Mouse (Mus musculus) neural tube, embryonic 13.5 days (tissue): ENCODE data around the gene Tbc1d1. TPM values are rescaled to one million over a fixed set of nuclear protein-coding genes. Genes with fewer than 3 reads are reported as not detected.

Experiments
- ATAC-seq: fragments of 200-750 bp; cut with Nextera tagmentation; 2 replicates; pipeline ENCODE4 v1.8.0; 2017; ENCODE audit warnings: low read depth, mild to moderate bottlenecking, moderate TSS enrichment, moderate library complexity
- H3K27ac ChIP-seq: fragments of 300-500 bp; sonication (generic); replicated peaks from 2 replicates; pipeline ENCODE4 v1.5.1; 2015; ENCODE audit warnings: moderate library complexity, mild to moderate bottlenecking, inconsistent platforms
- H3K27me3 ChIP-seq: fragments of 300-500 bp; sonication (generic); 2 replicates; pipeline ENCODE4 v1.6.1; 2015; ENCODE audit warnings: mild to moderate bottlenecking, inconsistent platforms
- H3K36me3 ChIP-seq: fragments of 300-500 bp; sonication (generic); 2 replicates; pipeline ENCODE4 v1.6.1; 2015; ENCODE audit warnings: mild to moderate bottlenecking, inconsistent platforms
- H3K4me1 ChIP-seq: fragments of 300-500 bp; sonication (generic); replicated peaks from 2 replicates; pipeline ENCODE4 v1.6.1; 2015; ENCODE audit warnings: inconsistent platforms
- H3K4me2 ChIP-seq: fragments of 300-500 bp; sonication (generic); 2 replicates; pipeline ENCODE4 v1.6.1; 2015; ENCODE audit warnings: inconsistent platforms, mild to moderate bottlenecking, moderate library complexity
- H3K4me3 ChIP-seq: fragments of 300-500 bp; sonication (generic); 2 replicates; pipeline ENCODE4 v1.5.1; 2015; ENCODE audit warnings: mild to moderate bottlenecking, inconsistent platforms
- H3K9ac ChIP-seq: fragments of 300-500 bp; sonication (generic); 2 replicates; pipeline ENCODE4 v1.6.1; 2015; ENCODE audit warnings: moderate library complexity, mild to moderate bottlenecking, inconsistent platforms
- H3K9me3 ChIP-seq: fragments of 300-500 bp; sonication (generic); 2 replicates; pipeline ENCODE4 v1.6.1; 2016; ENCODE audit warnings: inconsistent platforms
- WGBS: fragments of 180-500 bp; shearing (Covaris S2); methylation state at CpG from one replicate; pipeline ENCODE4 v1.1.7; 2015; 5-methylcytosine and 5-hydroxymethylcytosine counted together
- polyA plus RNA-seq: library from polyadenylated mRNA; unstranded; fragments of >200 nt; fragmentation: Nextera tagmentation; extraction: Ambion mirVana; gene quantifications from 2 replicates; pipeline ENCODE4 v1.2.1, GENCODE M21; 2015

Gene Tbc1d1
- 14.9 and 16.7 TPM in 2 replicates for polyA plus RNA-seq

DNA sequence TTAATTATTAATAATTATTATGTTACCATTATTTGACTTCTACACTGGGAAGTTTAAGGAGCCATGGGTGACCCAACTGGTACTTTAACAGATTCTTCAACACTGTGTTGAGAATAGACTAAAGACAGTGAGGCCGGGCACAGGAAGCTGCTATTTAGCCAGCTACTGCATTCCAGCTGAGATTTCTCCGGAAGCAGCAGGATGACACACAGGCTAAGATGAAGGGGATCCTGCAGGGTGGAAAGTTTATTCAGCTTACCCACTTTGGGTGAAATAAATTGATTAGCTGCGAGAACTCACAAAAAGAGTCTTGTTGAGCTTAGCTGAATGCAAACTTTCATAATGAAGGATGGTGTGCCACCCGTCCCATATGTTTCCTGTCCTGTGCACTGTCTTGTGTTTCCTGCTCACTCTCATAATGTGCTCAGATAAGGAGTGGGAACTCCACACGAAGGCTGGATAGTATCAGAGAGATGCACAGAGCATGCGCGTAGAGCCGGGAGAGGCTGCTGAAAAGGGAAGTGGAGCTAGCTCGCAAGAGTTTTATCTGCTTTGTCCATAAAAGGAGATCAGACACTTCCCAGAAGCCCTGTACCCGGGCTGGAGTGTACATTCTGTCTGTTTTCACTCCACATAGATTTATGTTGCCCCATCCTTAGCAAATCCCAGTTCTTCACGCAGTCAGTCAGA is at the start of gene Tbc1d1:
Tbc1d1 (plus strand) TSS at position 445 of the 690 bp plus-strand sequence.
- no peaks in the 10 kb centered on the region for H3K9me3 ChIP-seq
- no peaks in the 10 kb centered on the region for H3K36me3 ChIP-seq
- 0 out of 2 replicates have a peak within 1 kb of the TSS, but pooled peaks have one; percentile 28 for H3K27ac ChIP-seq
- ATAC-seq = no peak
- WGBS = 60% methylated on average over 11 of the region's 11 CpGs
- no peak within 1 kb of the TSS for H3K9ac ChIP-seq
- H3K4me2 ChIP-seq = peak within 1 kb of the TSS; percentile 28
- H3K27me3 ChIP-seq = peaks cover 36% of the 10 kb centered on the region
- H3K4me1 ChIP-seq = peaks cover 25% of the 10 kb centered on the region
- H3K4me3 ChIP-seq = no peak within 1 kb of the TSS

- ATAC-seq = no peak
- no peak overlapping the region for H3K4me3 ChIP-seq
- no peaks in the 10 kb centered on the region for H3K27me3 ChIP-seq
- H3K4me2 ChIP-seq = no peak overlapping the region
- H3K9ac ChIP-seq = no peak overlapping the region
- H3K36me3 ChIP-seq = peaks cover 85% of the 10 kb centered on the region
- H3K4me1 ChIP-seq = no peaks in the 10 kb centered on the region
- H3K27ac ChIP-seq = no peak overlapping the region
- no peaks in the 10 kb centered on the region for H3K9me3 ChIP-seq
- WGBS = 88% methylated on average over 11 of the region's 11 CpGs
Measured at GRCm38 (mm10) chr5:64107596-64108289, 48.4 kb upstream of the Tbc1d1 start.

GRCm38 (mm10) chr5:64109217-64109616 is 46.9 kb upstream of the Tbc1d1 start:
- Histone ChIP-seq H3K9me3 (no peaks in the 10 kb centered on the region), H3K27ac (no peak overlapping the region), H3K36me3 (peaks cover 88% of the 10 kb centered on the region), H3K9ac (no peak overlapping the region), H3K4me2 (no peak overlapping the region), H3K27me3 (no peaks in the 10 kb centered on the region), H3K4me1 (no peaks in the 10 kb centered on the region), H3K4me3 (no peak overlapping the region)
- no peak for ATAC-seq
- WGBS = 68% methylated on average over 3 of the region's 3 CpGs

GRCm38 (mm10) chr5:64112360-64112759 is 43.7 kb upstream of the Tbc1d1 start:
- Histone ChIP-seq H3K4me3 (no peak overlapping the region), H3K4me1 (no peaks in the 10 kb centered on the region), H3K9ac (no peak overlapping the region), H3K27ac (no peak overlapping the region), H3K9me3 (peaks cover 16% of the 10 kb centered on the region; the same call in 1 of the 2 replicates), H3K36me3 (peaks cover 93% of the 10 kb centered on the region), H3K27me3 (no peaks in the 10 kb centered on the region), H3K4me2 (no peak overlapping the region)
- WGBS = 87% methylated on average over 3 of the region's 3 CpGs
- ATAC-seq = no peak

DNA sequence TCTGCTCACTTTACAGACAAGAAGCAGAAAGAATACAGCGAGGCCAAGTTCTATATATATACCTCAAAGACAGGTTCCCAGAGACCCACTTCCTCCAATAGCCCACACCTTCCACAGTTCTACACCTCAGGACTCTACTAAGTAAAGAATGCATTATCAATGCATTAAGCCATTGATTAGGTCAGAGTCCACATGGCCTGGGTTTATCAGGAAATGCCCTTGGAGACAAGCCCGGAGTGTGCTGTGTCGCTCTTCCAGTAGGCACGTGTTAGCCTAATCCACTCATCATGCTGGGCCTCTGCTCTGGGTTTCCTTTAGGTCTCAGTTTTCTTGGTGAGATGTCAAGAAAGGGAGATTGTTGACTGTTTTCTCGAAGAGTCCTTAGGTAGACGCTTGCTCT is 41.9 kb upstream of the Tbc1d1 start:
- H3K27me3 ChIP-seq = no peaks in the 10 kb centered on the region
- 96% methylated on average over 6 of the region's 6 CpGs for WGBS
- H3K27ac ChIP-seq = no peak overlapping the region
- no peak overlapping the region for H3K4me2 ChIP-seq
- peaks cover 79% of the 10 kb centered on the region for H3K36me3 ChIP-seq
- no peak overlapping the region for H3K9ac ChIP-seq
- ATAC-seq = no peak
- peaks cover 16% of the 10 kb centered on the region; the same call in 1 of the 2 replicates for H3K9me3 ChIP-seq
- no peaks in the 10 kb centered on the region for H3K4me1 ChIP-seq
- no peak overlapping the region for H3K4me3 ChIP-seq

- ATAC-seq = no peak
- Histone ChIP-seq H3K27me3 (no peaks in the 10 kb centered on the region), H3K4me3 (no peak overlapping the region), H3K4me1 (no peaks in the 10 kb centered on the region), H3K27ac (no peak overlapping the region), H3K9ac (no peak overlapping the region), H3K9me3 (peaks cover 16% of the 10 kb centered on the region; the same call in 1 of the 2 replicates), H3K36me3 (peaks cover 52% of the 10 kb centered on the region), H3K4me2 (no peak overlapping the region)
- 48% methylated on average over 1 of the region's 1 CpGs for WGBS
Measured at GRCm38 (mm10) chr5:64117191-64117590, 38.9 kb upstream of the Tbc1d1 start.

DNA sequence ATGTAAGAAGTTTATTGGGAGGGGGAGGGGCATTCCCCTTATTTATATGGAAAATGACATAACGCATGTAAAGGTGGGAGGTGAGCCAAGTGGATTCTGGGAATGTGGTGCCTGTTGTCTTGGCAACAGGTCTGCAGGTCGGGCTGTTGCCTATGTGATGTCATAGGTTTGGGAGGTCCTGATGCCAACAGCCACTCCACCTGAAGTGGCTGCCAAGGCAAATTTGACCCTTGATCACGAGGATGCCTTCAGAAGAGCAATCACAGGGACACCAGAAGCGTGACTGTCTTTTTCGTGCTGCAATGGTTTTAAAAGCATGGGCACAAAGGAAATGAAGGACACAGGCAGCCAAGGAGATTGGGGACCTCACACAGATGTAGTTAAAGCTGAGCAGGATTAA is 30.3 kb upstream of the Tbc1d1 start:
- Histone ChIP-seq H3K36me3 (peaks cover 22% of the 10 kb centered on the region), H3K27ac (no peak overlapping the region), H3K4me2 (no peak overlapping the region), H3K9me3 (no peaks in the 10 kb centered on the region), H3K9ac (no peak overlapping the region), H3K27me3 (no peaks in the 10 kb centered on the region), H3K4me3 (no peak overlapping the region), H3K4me1 (no peaks in the 10 kb centered on the region)
- ATAC-seq = no peak
- WGBS = 71% methylated on average over 5 of the region's 5 CpGs

GRCm38 (mm10) chr5:64131550-64131949 is 24.6 kb upstream of the Tbc1d1 start:
- Histone ChIP-seq H3K4me2 (no peak overlapping the region), H3K9me3 (no peaks in the 10 kb centered on the region), H3K4me1 (peaks cover 9% of the 10 kb centered on the region), H3K27me3 (no peaks in the 10 kb centered on the region), H3K27ac (0 out of 2 replicates have a peak overlapping the region, but pooled peaks have one; percentile 46), H3K4me3 (no peak overlapping the region), H3K9ac (no peak overlapping the region), H3K36me3 (peaks cover 21% of the 10 kb centered on the region)
- ATAC-seq = peak; percentile 54; the same call in 1 of the 2 replicates
- WGBS = 62% methylated on average over 5 of the region's 5 CpGs

GRCm38 (mm10) chr5:64133901-64134300 is 22.2 kb upstream of the Tbc1d1 start:
- Histone ChIP-seq H3K36me3 (peaks cover 3% of the 10 kb centered on the region; the same call in 1 of the 2 replicates), H3K9ac (no peak overlapping the region), H3K9me3 (no peaks in the 10 kb centered on the region), H3K27ac (no peak overlapping the region), H3K4me1 (peaks cover 9% of the 10 kb centered on the region), H3K4me3 (no peak overlapping the region), H3K27me3 (no peaks in the 10 kb centered on the region), H3K4me2 (no peak overlapping the region)
- 90% methylated on average over 4 of the region's 4 CpGs for WGBS
- ATAC-seq = no peak

GRCm38 (mm10) chr5:64136325-64136724 is 19.8 kb upstream of the Tbc1d1 start:
- 77% methylated on average over 5 of the region's 5 CpGs for WGBS
- peaks cover 9% of the 10 kb centered on the region for H3K4me1 ChIP-seq
- H3K4me2 ChIP-seq = no peak overlapping the region
- H3K4me3 ChIP-seq = no peak overlapping the region
- no peak overlapping the region for H3K27ac ChIP-seq
- H3K9ac ChIP-seq = no peak overlapping the region
- no peak for ATAC-seq
- no peaks in the 10 kb centered on the region for H3K27me3 ChIP-seq
- H3K9me3 ChIP-seq = no peaks in the 10 kb centered on the region
- no peaks in the 10 kb centered on the region for H3K36me3 ChIP-seq

DNA sequence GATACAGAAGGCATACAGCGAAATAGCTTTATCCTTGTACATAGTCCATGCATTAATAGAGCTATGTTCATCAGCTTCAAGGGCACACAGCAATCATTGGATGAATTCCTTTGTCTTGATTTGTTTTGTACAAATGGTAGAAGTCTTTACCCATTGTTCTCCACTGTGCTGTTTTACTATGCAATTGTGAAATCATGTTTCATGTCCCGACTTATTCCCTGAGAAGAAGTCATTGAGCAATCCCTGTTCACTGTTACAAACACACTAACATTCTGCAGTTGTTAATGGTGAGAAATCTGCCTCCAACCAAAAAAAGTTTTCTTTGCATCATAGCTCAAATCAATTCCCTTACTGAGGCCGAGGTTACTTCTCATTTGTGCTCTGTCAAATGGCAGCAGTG is 15.9 kb upstream of the Tbc1d1 start:
- no peak for ATAC-seq
- no peak overlapping the region for H3K27ac ChIP-seq
- H3K4me2 ChIP-seq = no peak overlapping the region
- no peaks in the 10 kb centered on the region for H3K36me3 ChIP-seq
- no peak overlapping the region for H3K9ac ChIP-seq
- no peaks in the 10 kb centered on the region for H3K27me3 ChIP-seq
- WGBS = 82% methylated on average over 3 of the region's 3 CpGs
- no peaks in the 10 kb centered on the region for H3K4me1 ChIP-seq
- no peak overlapping the region for H3K4me3 ChIP-seq
- no peaks in the 10 kb centered on the region for H3K9me3 ChIP-seq

- Histone ChIP-seq H3K4me1 (no peaks in the 10 kb centered on the region), H3K36me3 (no peaks in the 10 kb centered on the region), H3K4me3 (no peak overlapping the region), H3K4me2 (no peak overlapping the region), H3K27ac (no peak overlapping the region), H3K27me3 (no peaks in the 10 kb centered on the region), H3K9me3 (no peaks in the 10 kb centered on the region), H3K9ac (no peak overlapping the region)
- no peak for ATAC-seq
- WGBS = 82% methylated on average over 5 of the region's 5 CpGs
Measured at GRCm38 (mm10) chr5:64144315-64144714, 11.8 kb upstream of the Tbc1d1 start.
